Mouse (Mus musculus) lung, postnatal 0 days (tissue): ENCODE data around the gene Acsf3. TPM values are rescaled to one million over a fixed set of nuclear protein-coding genes. Genes with fewer than 3 reads are reported as not detected.
A peak's percentile ranks its signal among the peaks of the same experiment; 100 is the strongest.

Source experiments
- ATAC-seq: fragments of 200-750 bp; cut with Nextera tagmentation; 2 replicates; pipeline ENCODE4 v1.8.0; 2017; ENCODE audit warnings: moderate library complexity
- DNase-seq: peaks from one replicate; pipeline ENCODE4 v3.0.0-alpha.2; 2016; ENCODE audit warnings: low spot score
- H3K27ac ChIP-seq: fragments of 300-500 bp; sonication (generic); 2 replicates; pipeline ENCODE4 v1.5.1; 2014; ENCODE audit warnings: antibody characterized with exemption, mild to moderate bottlenecking, low read length, mixed read lengths
- H3K27me3 ChIP-seq: fragments of 300-500 bp; sonication (generic); replicated peaks from 2 replicates; pipeline ENCODE4 v1.6.1; 2014; ENCODE audit warnings: low read length, mixed read lengths; ENCODE audit not compliant: insufficient read depth
- H3K36me3 ChIP-seq: fragments of 300-500 bp; sonication (generic); 2 replicates; pipeline ENCODE4 v1.6.1; 2014; ENCODE audit warnings: low read length, mixed read lengths; ENCODE audit not compliant: insufficient read depth
- H3K4me1 ChIP-seq: fragments of 300-500 bp; sonication (generic); 2 replicates; pipeline ENCODE4 v1.6.1; 2014; ENCODE audit warnings: antibody characterized with exemption, low read depth, low read length, mixed read lengths; ENCODE audit not compliant: insufficient read depth
- H3K4me2 ChIP-seq: fragments of 300-500 bp; sonication (generic); replicated peaks from 2 replicates; pipeline ENCODE4 v1.6.1; 2014; ENCODE audit warnings: low read depth, mild to moderate bottlenecking, low read length, moderate library complexity, mixed read lengths
- H3K4me3 ChIP-seq: fragments of 300-500 bp; sonication (generic); 2 replicates; pipeline ENCODE4 v1.5.1; 2014; ENCODE audit warnings: low read depth, low read length
- H3K9ac ChIP-seq: fragments of 300-500 bp; sonication (generic); replicated peaks from 2 replicates; pipeline ENCODE4 v1.6.1; 2014; ENCODE audit warnings: low read depth, mild to moderate bottlenecking
- H3K9me3 ChIP-seq: fragments of 300-500 bp; sonication (generic); 2 replicates; pipeline ENCODE4 v1.6.1; 2016; ENCODE audit warnings: low read length, mixed read lengths
- CTCF ChIP-seq: IDR thresholded peaks from 2 replicates; pipeline ENCODE4 v1.5.1; 2016; ENCODE audit warnings: antibody characterized with exemption, mild to moderate bottlenecking
- EP300 ChIP-seq: IDR thresholded peaks from 2 replicates; pipeline ENCODE4 v1.6.1; 2016; ENCODE audit warnings: antibody characterized with exemption, mild to moderate bottlenecking, control low read depth
- WGBS: fragments of 180-500 bp; shearing (Covaris S2); extraction: QIAGEN DNeasy Blood & Tissue Kit; methylation state at CpG from one replicate; pipeline ENCODE4 v1.1.7; 2014; 5-methylcytosine and 5-hydroxymethylcytosine counted together
- polyA plus RNA-seq: library from polyadenylated mRNA; unstranded; fragments of >200 nt; fragmentation: Nextera tagmentation; extraction: Ambion mirVana; gene quantifications from 2 replicates; pipeline ENCODE4 v1.2.1, GENCODE M21; 2015

The Acsf3 gene
- polyA plus RNA-seq, 1 experiment from 2014 or later, result 10.9 TPM

- no peak overlapping the region for H3K27ac ChIP-seq
Observed at GRCm38 (mm10) chr8:122745750-122746275, 29.5 kb upstream of the Acsf3 start.

GRCm38 (mm10) chr8:122746439-122746838 is 28.8 kb upstream of the Acsf3 start:
- Histone ChIP-seq H3K4me1 (no peaks in the 10 kb centered on the region), H3K9ac (no peak overlapping the region), H3K4me3 (no peak overlapping the region), H3K36me3 (no peaks in the 10 kb centered on the region), H3K4me2 (no peak overlapping the region), H3K27me3 (peaks cover 9% of the 10 kb centered on the region; the same call in 1 of the 2 replicates), H3K9me3 (no peaks in the 10 kb centered on the region), H3K27ac (no peak overlapping the region)
- DNase-seq (no peak), ATAC-seq (no peak)
- 46% methylated on average over 7 of the region's 7 CpGs for WGBS
- TF ChIP-seq EP300 (no peak), CTCF (no peak)

More at GRCm38 (mm10) chr8:122745750-122746275, 29.5 kb upstream of the Acsf3 start:
- ATAC-seq (no peak), DNase-seq (no peak)
- Histone ChIP-seq H3K4me3 (no peak overlapping the region), H3K27me3 (peaks cover 9% of the 10 kb centered on the region; the same call in 1 of the 2 replicates), H3K36me3 (no peaks in the 10 kb centered on the region), H3K9ac (no peak overlapping the region), H3K4me2 (no peak overlapping the region), H3K9me3 (no peaks in the 10 kb centered on the region), H3K4me1 (no peaks in the 10 kb centered on the region)
- 24% methylated on average over 16 of the region's 16 CpGs for WGBS
- TF ChIP-seq CTCF (no peak), EP300 (no peak)

GRCm38 (mm10) chr8:122747825-122748224 is 27.5 kb upstream of the Acsf3 start:
- Histone ChIP-seq H3K27me3 (peaks cover 9% of the 10 kb centered on the region; the same call in 1 of the 2 replicates), H3K9ac (no peak overlapping the region), H3K4me3 (no peak overlapping the region), H3K27ac (no peak overlapping the region), H3K4me1 (no peaks in the 10 kb centered on the region), H3K4me2 (no peak overlapping the region), H3K9me3 (no peaks in the 10 kb centered on the region), H3K36me3 (no peaks in the 10 kb centered on the region)
- TF ChIP-seq EP300, result no peak
- no peak for TF ChIP-seq CTCF
- DNase-seq, result no peak
- no peak for ATAC-seq
- WGBS, result 100% methylated on average over 1 of the region's 1 CpGs

GRCm38 (mm10) chr8:122749333-122749958 is 25.8 kb upstream of the Acsf3 start:
- ATAC-seq (no peak), DNase-seq (no peak)
- Histone ChIP-seq H3K9ac (no peak overlapping the region), H3K4me2 (no peak overlapping the region), H3K27ac (no peak overlapping the region), H3K36me3 (no peaks in the 10 kb centered on the region), H3K4me1 (no peaks in the 10 kb centered on the region), H3K4me3 (no peak overlapping the region), H3K27me3 (peaks cover 8% of the 10 kb centered on the region; the same call in 1 of the 2 replicates), H3K9me3 (no peaks in the 10 kb centered on the region)
- WGBS, result 53% methylated on average over 6 of the region's 6 CpGs
- no peak for TF ChIP-seq EP300
- TF ChIP-seq CTCF, result no peak

- no peaks in the 10 kb centered on the region for H3K9me3 ChIP-seq
- H3K27ac ChIP-seq, result no peak overlapping the region
- ATAC-seq, result peak; percentile 38; the same call in 1 of the 2 replicates
- TF ChIP-seq EP300 (no peak), CTCF (no peak)
- DNase-seq, result peak; percentile 40
- H3K36me3 ChIP-seq, result no peaks in the 10 kb centered on the region
- no peak overlapping the region for H3K4me2 ChIP-seq
- WGBS, result 62% methylated on average over 5 of the region's 5 CpGs
- H3K27me3 ChIP-seq, result no peaks in the 10 kb centered on the region
- H3K4me1 ChIP-seq, result no peaks in the 10 kb centered on the region
- H3K9ac ChIP-seq, result no peak overlapping the region
- H3K4me3 ChIP-seq, result no peak overlapping the region
Observed at GRCm38 (mm10) chr8:122751342-122751741, 23.9 kb upstream of the Acsf3 start.

- no peak for ATAC-seq
- Histone ChIP-seq H3K27ac (no peak overlapping the region), H3K4me2 (no peak overlapping the region), H3K4me3 (no peak overlapping the region), H3K4me1 (no peaks in the 10 kb centered on the region), H3K9me3 (no peaks in the 10 kb centered on the region), H3K27me3 (no peaks in the 10 kb centered on the region), H3K36me3 (no peaks in the 10 kb centered on the region), H3K9ac (no peak overlapping the region)
- DNase-seq, result no peak
- 82% methylated on average over 29 of the region's 29 CpGs for WGBS
- TF ChIP-seq EP300 (no peak), CTCF (no peak)
Observed at GRCm38 (mm10) chr8:122752111-122752721, 23.1 kb upstream of the Acsf3 start.
